Mouse (Mus musculus) lung, adult 2 months (tissue): ENCODE data around the gene Susd4.

ENCODE experiments used
- CTCF ChIP-seq: fragments of 200-500 bp; IDR thresholded peaks from 2 replicates; pipeline ENCODE4 v1.5.1; 2011; ENCODE audit warnings: mild to moderate bottlenecking, low read length, control low read depth; ENCODE audit not compliant: insufficient read depth
- POLR2A ChIP-seq: fragments of 200-500 bp; IDR thresholded peaks from 2 replicates; pipeline ENCODE4 v1.6.1; 2011; ENCODE audit warnings: low read depth, mild to moderate bottlenecking, control low read depth, low read length, borderline replicate concordance; ENCODE audit errors: extremely low read depth

DNA sequence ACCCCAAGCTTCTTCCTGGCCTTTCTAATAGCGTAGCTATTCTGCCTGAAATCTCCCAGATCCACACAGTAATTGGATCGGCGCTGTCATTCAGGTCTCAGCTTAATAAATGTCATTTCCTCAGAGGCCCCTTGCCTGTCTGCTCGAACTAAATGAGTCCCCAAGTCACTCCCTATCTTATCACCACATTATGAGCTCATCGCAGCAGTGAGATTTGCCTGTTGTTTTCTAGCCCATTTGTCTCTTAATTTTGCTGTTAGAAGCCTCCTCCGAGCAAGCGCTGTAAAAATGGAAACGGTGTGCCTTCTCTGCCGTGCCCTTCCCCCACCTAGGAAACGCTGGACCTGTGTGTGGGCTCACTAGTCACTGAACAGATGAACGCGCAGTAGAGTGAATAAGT, 85.9 kb downstream of the Susd4 start:
- no peak for TF ChIP-seq CTCF
- no peak for TF ChIP-seq POLR2A
